Mouse (Mus musculus) thymus, adult 18-20 months (tissue): Measurements from ENCODE around the gene Gm10401.
"Not testable (repeated sequence)": the region's sequence is repeated elsewhere in the genome, so short reads cannot be mapped to it uniquely, and the experiment has no call there.

Experiments
- DNase-seq, 2 experiments: peaks; one replicate each; pipeline ENCODE4 v3.0.0; 2022; ENCODE audit warnings: mixed read lengths in 2 of 2

Gm10401 gene

GRCm38 (mm10) chr5:115118961-115119570 is 21.0 kb upstream of the Gm10401 start, which contains the start of gene Acads:
TSS of gene Acads (minus strand) at chr5:115119346.
- DNase-seq: peak; percentile 86 to 89

DNA sequence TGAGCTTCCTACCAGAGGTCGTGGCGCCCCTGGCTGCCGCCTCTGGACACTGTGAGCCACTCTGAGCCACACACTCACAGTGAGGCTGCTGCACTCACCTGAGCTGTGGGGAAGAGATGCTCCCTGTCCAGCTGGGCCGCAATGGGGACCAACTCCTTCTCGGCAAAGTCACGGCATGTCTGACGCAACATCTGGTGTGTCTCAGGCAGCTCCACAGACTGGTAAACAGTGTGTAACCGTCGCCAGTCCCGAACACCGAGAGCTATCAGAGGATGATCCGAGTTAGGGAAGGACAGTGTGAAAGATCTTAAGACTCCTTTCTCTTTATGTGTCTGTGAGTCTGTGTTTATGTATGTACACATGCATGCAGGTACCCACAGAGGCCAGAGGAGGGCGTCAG is 19.4 kb upstream of the Gm10401 start:
- no peak for DNase-seq

DNA sequence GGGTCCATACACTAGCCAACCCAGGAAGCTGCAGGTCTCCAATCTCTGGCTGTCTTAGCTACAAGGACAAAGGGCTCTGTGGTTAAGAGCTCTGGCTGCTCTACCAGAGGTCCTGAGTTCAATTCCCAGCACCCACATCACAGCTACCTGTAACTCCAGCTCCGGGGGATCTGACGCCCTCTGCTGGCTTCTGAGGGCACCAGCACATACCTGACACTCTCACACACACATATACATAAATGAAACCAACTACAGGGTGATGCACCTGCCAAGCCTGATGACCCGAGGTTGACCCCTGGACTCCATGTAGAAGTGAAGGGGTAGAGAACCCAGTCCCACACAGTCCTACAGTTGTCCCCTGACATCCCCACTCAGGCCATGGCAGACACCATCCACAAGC is 18.3 kb upstream of the Gm10401 start:
- no peak for DNase-seq

DNA sequence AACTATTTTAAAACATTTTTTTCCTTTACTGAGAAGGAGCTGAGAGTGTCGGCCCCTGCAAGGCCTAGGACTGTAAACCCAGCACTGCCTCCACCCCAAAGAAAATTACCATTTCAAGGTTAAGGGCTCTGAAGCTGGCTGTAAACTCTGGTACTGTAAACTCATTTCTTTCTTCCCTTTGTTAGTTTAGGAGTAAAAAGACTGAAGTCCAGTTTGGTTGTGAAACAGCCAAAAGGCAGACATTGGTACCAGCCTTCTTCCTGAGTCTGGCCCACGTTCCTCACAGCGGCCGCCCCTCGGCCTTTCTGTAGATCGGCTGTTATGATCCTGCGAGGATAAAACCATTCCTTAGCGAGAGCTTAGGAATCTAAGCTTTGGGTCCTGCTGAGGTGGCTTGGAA is 16.4 kb upstream of the Gm10401 start:
- no peak for DNase-seq

GRCm38 (mm10) chr5:115113244-115113643 is 15.1 kb upstream of the Gm10401 start:
- DNase-seq: no peak

GRCm38 (mm10) chr5:115111156-115111555 is 13.1 kb upstream of the Gm10401 start:
- DNase-seq: no peak

DNA sequence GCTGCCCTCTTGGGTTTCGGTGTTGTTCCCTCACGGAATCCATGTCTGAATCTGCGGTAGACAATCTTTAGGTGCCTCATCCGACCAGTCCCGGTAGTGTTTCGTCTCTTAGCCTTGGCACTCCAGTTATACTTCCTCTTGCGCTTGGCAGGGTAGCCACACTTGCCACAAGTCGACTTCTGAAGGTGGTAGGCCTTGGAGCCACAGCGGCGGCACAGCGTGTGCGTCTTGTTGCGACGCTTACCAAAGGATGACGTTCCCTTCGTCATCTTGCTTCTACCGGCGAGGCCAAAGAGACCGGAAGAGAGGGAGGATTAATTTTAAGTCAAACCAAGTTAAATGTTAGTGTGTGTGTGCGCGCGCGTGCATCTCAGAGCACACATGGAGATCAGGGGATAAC is 5.2 kb upstream of the Gm10401 start:
- not testable (repeated sequence) for DNase-seq

- DNase-seq: no peak
These were observed 4.1 kb upstream of the Gm10401 start for GRCm38 (mm10) chr5:115102231-115102630.

- no peak for DNase-seq
These were observed 2.4 kb upstream of the Gm10401 start for GRCm38 (mm10) chr5:115100473-115100872.

DNA sequence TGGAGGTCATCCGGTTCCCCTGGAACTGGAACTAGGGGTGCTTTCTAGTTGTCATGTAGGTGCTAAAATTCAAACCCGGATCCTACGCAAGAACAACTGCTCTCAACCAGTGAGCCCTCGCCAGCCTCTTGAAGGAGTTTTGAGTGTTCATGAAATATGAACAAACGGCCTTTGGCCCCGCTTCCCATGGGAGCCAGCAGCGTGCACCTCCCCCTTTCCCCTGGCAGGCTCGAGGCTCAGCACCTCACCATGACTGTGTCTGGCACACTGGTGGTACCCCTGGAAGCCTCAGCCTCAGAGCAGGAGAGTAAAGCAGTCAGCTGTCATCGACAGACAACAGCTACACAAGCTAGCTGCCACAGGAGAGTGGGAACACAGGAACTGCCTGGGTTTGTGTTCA is 1.9 kb upstream of the Gm10401 start:
- DNase-seq: no peak

GRCm38 (mm10) chr5:115099530-115099929 is 1.4 kb upstream of the Gm10401 start:
- no peak for DNase-seq

DNA sequence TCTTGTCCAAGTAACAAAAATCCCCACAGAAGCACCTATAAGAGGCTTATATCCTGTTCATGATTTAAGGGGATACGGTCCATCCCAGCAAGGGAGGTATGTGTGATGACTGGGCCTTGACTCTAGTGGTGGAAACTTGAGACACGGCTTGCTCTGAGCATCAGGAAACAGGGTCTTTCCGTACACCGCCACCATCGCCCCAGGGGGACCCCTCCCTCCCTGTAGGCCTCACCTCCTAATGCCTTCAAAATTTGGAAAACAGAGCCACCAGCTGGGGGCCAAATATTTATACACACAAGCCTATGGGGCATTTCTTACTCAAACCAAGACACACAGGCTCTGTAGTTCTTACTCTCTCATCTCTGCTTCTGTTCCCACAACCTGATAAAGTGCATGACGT is 6.3 kb downstream of the Gm10401 start:
- no peak for DNase-seq

- DNase-seq: no peak
These were observed 7.1 kb downstream of the Gm10401 start for GRCm38 (mm10) chr5:115091015-115091414.

DNA sequence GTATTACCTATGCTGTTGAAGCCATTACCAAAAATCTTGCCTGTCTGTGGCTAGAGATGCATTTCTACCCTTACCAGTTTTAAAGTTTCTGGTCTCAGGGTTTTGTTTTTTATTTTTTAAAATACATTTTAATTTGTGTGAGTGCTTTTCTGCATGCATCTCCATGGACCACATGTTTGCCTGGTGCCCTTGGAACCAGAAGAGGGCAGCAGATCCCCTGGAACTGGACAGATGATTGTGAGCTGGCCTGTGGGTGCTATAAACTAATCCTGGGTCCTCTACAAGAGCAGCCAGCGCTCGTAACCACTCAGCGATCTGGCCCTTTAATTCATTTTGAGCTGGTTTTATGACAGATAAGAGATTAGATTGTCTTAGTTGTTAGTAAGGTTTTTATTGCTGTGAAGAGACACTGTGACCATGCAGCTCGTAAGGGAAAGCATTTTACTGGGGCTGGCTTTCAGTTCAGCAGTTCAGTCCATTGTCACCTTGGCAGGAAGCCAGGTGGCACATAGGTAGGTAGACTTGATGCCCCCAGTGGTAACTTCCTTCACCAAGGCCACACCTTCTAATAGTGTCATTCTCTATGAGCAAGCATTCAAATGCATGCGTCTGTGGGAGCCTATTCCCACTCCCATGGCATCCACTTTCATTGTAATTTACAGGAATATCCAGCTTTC is 8.4 kb downstream of the Gm10401 start:
- DNase-seq: no peak

GRCm38 (mm10) chr5:115085675-115086074 is 12.4 kb downstream of the Gm10401 start:
- no peak for DNase-seq

- DNase-seq: peak; percentile 25 to 59
These were observed 14.6 kb downstream of the Gm10401 start for GRCm38 (mm10) chr5:115083492-115083891.

GRCm38 (mm10) chr5:115081636-115082035 is 16.5 kb downstream of the Gm10401 start:
- DNase-seq: peak in 1 of 2 experiments; percentile 45

DNA sequence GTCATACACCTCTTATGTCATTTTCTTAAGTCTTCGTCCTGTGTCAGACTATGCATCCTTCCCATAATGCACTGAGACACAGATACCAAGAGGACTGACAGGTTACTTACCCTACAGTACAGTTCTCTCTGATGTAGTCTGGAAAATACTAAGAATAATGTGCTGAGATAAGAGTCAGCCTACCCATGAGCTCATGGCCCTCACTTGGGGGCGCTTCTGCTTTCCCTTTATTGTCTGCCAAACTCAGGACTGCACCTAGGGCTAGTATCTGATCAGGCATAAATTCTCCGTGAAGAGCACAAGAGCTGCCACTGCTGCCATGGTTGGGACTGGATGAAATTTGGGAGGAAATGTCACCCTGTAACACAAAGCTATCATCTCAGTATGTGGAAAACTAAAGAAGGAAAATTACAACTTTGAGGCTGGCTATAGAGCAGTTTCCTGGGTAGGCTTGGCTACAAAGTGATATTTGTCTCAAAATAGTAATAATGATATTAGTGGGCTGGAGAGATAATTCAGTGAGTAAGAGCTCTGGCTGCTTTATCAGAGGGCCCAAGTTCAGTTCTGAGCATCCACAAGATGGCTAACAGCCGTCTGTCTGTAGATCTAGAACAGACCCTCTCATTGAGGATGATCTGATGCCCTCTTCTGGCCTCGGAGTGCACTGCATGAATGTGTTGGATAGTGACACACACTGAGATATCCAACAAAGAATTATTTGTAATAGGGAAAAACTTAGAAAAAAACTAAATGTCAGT is 21.8 kb downstream of the Gm10401 start:
- DNase-seq: peak; percentile 27 to 44

DNA sequence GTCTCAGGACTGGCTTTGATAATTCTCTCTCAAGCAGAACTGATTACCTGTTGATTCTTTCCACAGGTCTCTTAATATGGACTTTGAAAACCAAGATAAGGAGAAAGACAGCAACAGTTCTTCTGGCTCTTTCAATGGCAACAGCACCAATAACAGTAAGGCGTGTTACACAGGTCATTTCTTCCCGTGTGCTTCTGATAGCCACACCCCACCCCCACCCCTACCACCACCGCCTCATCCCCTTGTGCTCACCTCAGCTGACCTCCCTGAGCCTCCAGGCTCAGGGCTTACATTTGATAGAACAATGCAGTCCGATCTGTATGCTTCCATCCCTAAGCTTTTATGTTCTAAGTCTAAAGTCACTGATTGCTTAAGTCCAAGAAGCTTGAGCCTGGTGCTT is 23.3 kb downstream of the Gm10401 start:
- DNase-seq: no peak

GRCm38 (mm10) chr5:115073306-115073705 is 24.8 kb downstream of the Gm10401 start:
- not testable (repeated sequence) for DNase-seq

- no peak for DNase-seq
These were observed 26.0 kb downstream of the Gm10401 start for GRCm38 (mm10) chr5:115072143-115072542.

DNA sequence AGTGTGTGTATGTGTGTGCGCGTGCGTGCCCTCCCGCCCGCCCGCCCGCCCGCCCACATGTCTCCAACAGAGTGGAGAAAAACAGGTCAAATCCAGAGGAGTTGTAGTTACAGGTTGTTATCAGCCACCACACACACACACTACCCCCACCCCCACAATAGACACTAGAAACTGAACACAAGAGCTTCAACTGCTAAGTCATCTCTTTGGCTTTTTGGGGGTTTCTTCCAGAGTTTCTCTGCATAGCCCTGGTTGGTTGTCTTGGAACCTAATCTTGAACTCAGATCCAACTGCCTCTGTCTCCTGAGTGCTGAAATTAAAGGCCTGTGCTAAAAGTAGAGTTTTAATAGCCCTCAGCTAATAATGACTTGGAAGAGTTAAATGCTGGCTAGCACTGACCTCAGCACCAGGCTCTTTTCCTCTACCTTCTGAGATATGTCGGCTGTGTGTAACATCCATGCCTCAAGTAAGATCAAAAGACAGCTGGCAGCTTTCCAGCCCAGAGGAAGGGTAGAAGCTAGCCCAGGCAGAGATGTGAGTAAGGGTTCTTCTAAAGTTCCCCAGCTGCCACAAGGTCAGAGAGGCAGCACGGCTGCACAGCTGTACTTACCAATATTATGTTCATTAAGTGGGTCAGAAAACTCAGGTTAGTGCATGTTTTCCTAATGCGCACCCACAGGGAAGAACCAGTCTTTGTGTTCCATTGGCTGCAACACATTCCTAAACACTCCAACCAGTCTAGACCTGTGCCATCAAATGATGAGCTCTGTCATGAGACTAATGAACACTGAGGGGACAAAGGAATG is 26.8 kb downstream of the Gm10401 start:
- DNase-seq: peak in 1 of 2 experiments; percentile 42

GRCm38 (mm10) chr5:115070457-115070856 is 27.6 kb downstream of the Gm10401 start:
- no peak for DNase-seq
